Mouse (Mus musculus) stomach, embryonic 14.5 days (tissue): ENCODE results near the gene Endog. TPM values are rescaled to one million over a fixed set of nuclear protein-coding genes. Genes with fewer than 3 reads are reported as not detected.
"Not testable (repeated sequence)": the region's sequence is repeated elsewhere in the genome, so short reads cannot be mapped to it uniquely, and the experiment has no call there.

ENCODE experiments used
- ATAC-seq: fragments of 200-750 bp; cut with Nextera tagmentation; 2 replicates; pipeline ENCODE4 v1.8.0; 2017; ENCODE audit warnings: low read depth, moderate TSS enrichment; ENCODE audit not compliant: insufficient number of reproducible peaks, insufficient read depth, low FRiP score
- H3K27ac ChIP-seq: fragments of 300-500 bp; sonication (generic); 2 replicates; pipeline ENCODE4 v1.5.1; 2014; ENCODE audit warnings: mild to moderate bottlenecking, low read length, moderate library complexity, mixed read lengths
- H3K27me3 ChIP-seq: fragments of 300-500 bp; sonication (generic); 2 replicates; pipeline ENCODE4 v1.6.1; 2014; ENCODE audit warnings: low read length, control low read depth, mixed read lengths; ENCODE audit not compliant: control insufficient read depth, insufficient read depth
- H3K36me3 ChIP-seq: fragments of 300-500 bp; sonication (generic); 2 replicates; pipeline ENCODE4 v1.6.1; 2014; ENCODE audit warnings: mild to moderate bottlenecking, control low read depth, low read length, moderate library complexity, mixed read lengths; ENCODE audit not compliant: control insufficient read depth, insufficient read depth
- H3K4me1 ChIP-seq: fragments of 300-500 bp; sonication (generic); 2 replicates; pipeline ENCODE4 v1.6.1; 2014; ENCODE audit warnings: low read length, control low read depth, mixed read lengths; ENCODE audit not compliant: control insufficient read depth, insufficient read depth
- H3K4me2 ChIP-seq: fragments of 300-500 bp; sonication (generic); replicated peaks from 2 replicates; pipeline ENCODE4 v1.6.1; 2014; ENCODE audit warnings: low read depth, low read length, control low read depth
- H3K4me3 ChIP-seq: fragments of 300-500 bp; sonication (generic); 2 replicates; pipeline ENCODE4 v1.5.1; 2014; ENCODE audit warnings: low read depth, low read length, control low read depth
- H3K9ac ChIP-seq: fragments of 300-500 bp; sonication (generic); replicated peaks from 2 replicates; pipeline ENCODE4 v1.6.1; 2014; ENCODE audit warnings: low read depth, mild to moderate bottlenecking, control low read depth, low read length, moderate library complexity, mixed read lengths
- H3K9me3 ChIP-seq: fragments of 300-500 bp; sonication (generic); 2 replicates; pipeline ENCODE4 v1.6.1; 2016; ENCODE audit warnings: low read depth, low read length, control low read depth; ENCODE audit not compliant: control insufficient read depth
- WGBS: fragments of 180-500 bp; shearing (Covaris S2); extraction: QIAGEN DNeasy Blood & Tissue Kit; methylation state at CpG from one replicate; pipeline ENCODE4 v1.1.7; 2014; 5-methylcytosine and 5-hydroxymethylcytosine counted together
- polyA plus RNA-seq: library from polyadenylated mRNA; unstranded; fragments of >200 nt; fragmentation: Nextera tagmentation; extraction: Ambion mirVana; gene quantifications from 2 replicates; pipeline ENCODE4 v1.2.1, GENCODE M21; 2014

Endog gene
- polyA plus RNA-seq, 1 experiment from 2014 or later: 21.9 TPM

- no peak for ATAC-seq
- 87% methylated on average over 11 of the region's 11 CpGs for WGBS
These were observed 19.5 kb upstream of the Endog start for GRCm38 (mm10) chr2:30151840-30152239.

GRCm38 (mm10) chr2:30152616-30153015 is 18.7 kb upstream of the Endog start:
- H3K36me3 ChIP-seq: peaks cover 24% of the 10 kb centered on the region
- WGBS: 73% methylated on average over 8 of the region's 8 CpGs
- no peak overlapping the region for H3K9ac ChIP-seq
- no peak overlapping the region for H3K4me2 ChIP-seq
- no peaks in the 10 kb centered on the region for H3K4me1 ChIP-seq
- no peaks in the 10 kb centered on the region for H3K9me3 ChIP-seq
- H3K27me3 ChIP-seq: no peaks in the 10 kb centered on the region
- no peak overlapping the region for H3K27ac ChIP-seq
- H3K4me3 ChIP-seq: no peak overlapping the region
- no peak for ATAC-seq

More at GRCm38 (mm10) chr2:30151840-30152239, 19.5 kb upstream of the Endog start:
- Histone ChIP-seq H3K27me3 (no peaks in the 10 kb centered on the region), H3K27ac (no peak overlapping the region), H3K4me1 (no peaks in the 10 kb centered on the region), H3K4me2 (no peak overlapping the region), H3K9ac (no peak overlapping the region), H3K36me3 (peaks cover 32% of the 10 kb centered on the region), H3K9me3 (no peaks in the 10 kb centered on the region), H3K4me3 (no peak overlapping the region)

DNA sequence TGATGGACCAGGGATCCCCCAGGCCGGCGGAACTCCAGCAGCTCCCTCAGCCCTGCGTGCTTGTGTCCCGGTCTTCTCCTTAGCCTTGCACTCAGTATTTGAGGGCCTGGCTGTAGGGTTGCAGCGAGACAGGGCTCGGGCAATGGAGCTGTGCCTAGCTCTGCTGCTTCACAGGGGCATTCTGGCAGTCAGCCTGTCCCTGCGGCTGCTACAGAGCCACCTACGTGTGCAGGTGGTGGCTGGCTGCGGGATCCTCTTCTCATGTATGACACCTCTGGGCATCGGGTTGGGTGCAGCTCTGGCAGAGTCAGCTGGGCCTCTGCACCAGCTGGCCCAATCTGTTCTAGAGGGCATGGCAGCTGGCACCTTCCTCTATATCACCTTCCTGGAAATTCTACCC is 11.4 kb upstream of the Endog start:
- not testable (repeated sequence) for H3K36me3 ChIP-seq, ATAC-seq, H3K27me3 ChIP-seq, H3K27ac ChIP-seq, H3K4me1 ChIP-seq, H3K4me3 ChIP-seq, H3K4me2 ChIP-seq, H3K9ac ChIP-seq, H3K9me3 ChIP-seq
- 90% methylated on average over 7 of the region's 10 CpGs for WGBS

DNA sequence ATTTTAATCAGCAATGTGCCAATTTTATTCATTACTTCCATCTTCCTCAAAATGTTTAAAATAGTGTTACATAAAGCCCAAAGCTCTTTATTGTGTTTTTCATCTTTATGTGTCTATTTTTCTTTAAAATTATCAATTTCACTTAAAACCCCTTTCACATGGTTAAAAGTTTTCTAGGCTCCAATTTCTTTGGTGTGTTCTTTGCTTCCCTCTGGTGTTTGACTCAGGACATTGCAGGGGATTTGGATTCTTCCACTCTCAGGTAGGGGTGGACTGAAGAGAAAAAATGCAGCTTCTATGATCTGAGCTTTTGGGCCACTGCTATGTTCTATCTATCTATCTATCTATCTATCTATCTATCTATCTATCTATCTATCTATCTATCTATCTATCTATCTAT is 9.5 kb upstream of the Endog start:
- H3K36me3 ChIP-seq: no peaks in the 10 kb centered on the region
- no peak overlapping the region for H3K27ac ChIP-seq
- H3K27me3 ChIP-seq: no peaks in the 10 kb centered on the region
- ATAC-seq: no peak
- no peak overlapping the region for H3K9ac ChIP-seq
- no peak overlapping the region for H3K4me3 ChIP-seq
- H3K4me1 ChIP-seq: no peaks in the 10 kb centered on the region
- H3K4me2 ChIP-seq: no peak overlapping the region
- peaks cover 4% of the 10 kb centered on the region; the same call in 1 of the 2 replicates for H3K9me3 ChIP-seq

DNA sequence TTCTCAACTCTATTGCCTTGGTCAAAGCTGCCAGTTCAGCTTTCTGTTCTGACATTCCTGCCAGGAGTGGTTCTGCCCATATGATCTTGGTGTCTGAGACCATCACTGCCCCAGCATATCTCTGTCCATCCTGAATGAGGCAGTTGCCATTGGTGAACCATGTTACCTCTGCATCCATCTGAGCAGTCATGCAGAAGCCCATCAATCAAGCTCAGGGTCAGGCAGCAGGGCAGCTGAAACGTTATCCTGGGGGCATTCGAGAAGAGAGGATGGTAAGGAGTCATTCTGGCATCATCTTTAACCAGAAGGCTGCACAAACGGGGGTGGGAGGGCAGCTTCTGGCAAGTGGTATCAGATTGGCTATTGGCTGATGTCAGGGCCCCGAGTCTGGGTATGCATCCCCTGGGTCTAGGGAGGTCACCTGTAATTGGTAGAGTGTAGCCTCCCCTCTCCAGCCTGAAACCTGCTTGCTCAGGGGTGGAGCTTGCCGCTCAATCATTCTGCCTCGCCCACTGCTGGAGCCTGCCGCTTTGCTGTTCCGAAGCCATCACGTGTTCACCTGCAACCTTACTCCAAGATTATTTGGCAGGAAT is 6.9 kb upstream of the Endog start:
- Histone ChIP-seq H3K27me3 (no peaks in the 10 kb centered on the region), H3K9me3 (peaks cover 10% of the 10 kb centered on the region; the same call in 1 of the 2 replicates), H3K4me2 (no peak overlapping the region), H3K4me3 (no peak overlapping the region), H3K36me3 (no peaks in the 10 kb centered on the region), H3K9ac (no peak overlapping the region), H3K4me1 (no peaks in the 10 kb centered on the region), H3K27ac (no peak overlapping the region)
- no peak for ATAC-seq
- WGBS: 49% methylated on average over 9 of the region's 9 CpGs

- Histone ChIP-seq H3K9me3 (peaks cover 10% of the 10 kb centered on the region; the same call in 1 of the 2 replicates), H3K4me3 (no peak overlapping the region), H3K9ac (no peak overlapping the region), H3K27me3 (no peaks in the 10 kb centered on the region), H3K27ac (no peak overlapping the region), H3K4me1 (no peaks in the 10 kb centered on the region), H3K4me2 (no peak overlapping the region), H3K36me3 (no peaks in the 10 kb centered on the region)
- 62% methylated on average over 4 of the region's 4 CpGs for WGBS
- no peak for ATAC-seq
These were observed 4.6 kb upstream of the Endog start for GRCm38 (mm10) chr2:30166677-30167076.

GRCm38 (mm10) chr2:30171997-30172382 is 697 bp downstream of the Endog start:
- H3K27ac ChIP-seq: peak overlapping the region; percentile 62; the same call in 1 of the 2 replicates
- ATAC-seq: no peak

GRCm38 (mm10) chr2:30173541-30174240 is 2.4 kb downstream of the Endog start:
- Histone ChIP-seq H3K4me2 (no peak overlapping the region), H3K4me1 (peaks cover 12% of the 10 kb centered on the region), H3K9ac (no peak overlapping the region), H3K36me3 (peaks cover 40% of the 10 kb centered on the region), H3K9me3 (no peaks in the 10 kb centered on the region), H3K27me3 (no peaks in the 10 kb centered on the region), H3K27ac (no peak overlapping the region), H3K4me3 (no peak overlapping the region)
- 96% methylated on average over 20 of the region's 20 CpGs for WGBS
- ATAC-seq: no peak

More at GRCm38 (mm10) chr2:30171997-30172382, 697 bp downstream of the Endog start:
- Histone ChIP-seq H3K4me2 (peak overlapping the region; percentile 79), H3K27me3 (no peaks in the 10 kb centered on the region), H3K4me1 (peaks cover 4% of the 10 kb centered on the region; the same call in 1 of the 2 replicates), H3K9me3 (peaks cover 4% of the 10 kb centered on the region; the same call in 1 of the 2 replicates), H3K4me3 (peak overlapping the region; percentile 48), H3K9ac (peak overlapping the region; percentile 45), H3K36me3 (peaks cover 40% of the 10 kb centered on the region)
- WGBS: 1% methylated on average over 19 of the region's 19 CpGs
